Mouse (Mus musculus) heart, embryonic 14.5 days (tissue): ENCODE results near the gene Dnah7b. TPM values are rescaled to one million over a fixed set of nuclear protein-coding genes. Genes with fewer than 3 reads are reported as not detected.
"Not testable (repeated sequence)": the region's sequence is repeated elsewhere in the genome, so short reads cannot be mapped to it uniquely, and the experiment has no call there.

Experiments used
- ATAC-seq: fragments of 200-750 bp; cut with Nextera tagmentation; 2 replicates; pipeline ENCODE4 v1.8.0; 2017; ENCODE audit warnings: low read depth, moderate TSS enrichment; ENCODE audit not compliant: insufficient number of reproducible peaks, insufficient read depth, low FRiP score
- H3K27ac ChIP-seq, 2 experiments: fragments of 200-500 bp in 1 of 2; fragments of 300-500 bp in 1 of 2; sonication (generic) in 1 of 2; replicated peaks in 1 of 2; 2 replicates each; pipeline ENCODE4 v1.5.1; 2012 to 2014; ENCODE audit warnings: low read depth in 2 of 2, low read length in 2 of 2, control low read depth in 1 of 2, mild to moderate bottlenecking in 1 of 2, mixed read lengths in 1 of 2; ENCODE audit not compliant: control insufficient read depth in 1 of 2, insufficient read depth in 1 of 2
- H3K27me3 ChIP-seq: fragments of 300-500 bp; sonication (generic); 2 replicates; pipeline ENCODE4 v1.6.1; 2014; ENCODE audit warnings: mild to moderate bottlenecking, low read length, control low read depth; ENCODE audit not compliant: control insufficient read depth, insufficient read depth
- H3K36me3 ChIP-seq: fragments of 300-500 bp; sonication (generic); 2 replicates; pipeline ENCODE4 v1.6.1; 2014; ENCODE audit warnings: mild to moderate bottlenecking, control low read depth, low read length, mixed read lengths; ENCODE audit not compliant: control insufficient read depth, insufficient read depth
- H3K4me1 ChIP-seq, 2 experiments: fragments of 200-500 bp in 1 of 2; fragments of 300-500 bp in 1 of 2; sonication (generic) in 1 of 2; 2 replicates each; pipeline ENCODE4 v1.6.1; 2012 to 2014; ENCODE audit warnings: low read length in 2 of 2, control low read depth in 1 of 2, mixed read lengths in 1 of 2; ENCODE audit not compliant: control insufficient read depth in 2 of 2, insufficient read depth in 2 of 2
- H3K4me2 ChIP-seq: fragments of 300-500 bp; sonication (generic); 2 replicates; pipeline ENCODE4 v1.6.1; 2014; ENCODE audit warnings: mild to moderate bottlenecking, low read length
- H3K4me3 ChIP-seq, 2 experiments: fragments of 200-500 bp in 1 of 2; fragments of 300-500 bp in 1 of 2; sonication (generic) in 1 of 2; 2 replicates each; pipeline ENCODE4 v1.5.1; 2012 to 2014; ENCODE audit warnings: low read length in 2 of 2, mild to moderate bottlenecking in 2 of 2, control low read depth in 1 of 2, low read depth in 1 of 2, moderate library complexity in 1 of 2; ENCODE audit not compliant: control insufficient read depth in 1 of 2, insufficient read depth in 1 of 2
- H3K9ac ChIP-seq: fragments of 300-500 bp; sonication (generic); 2 replicates; pipeline ENCODE4 v1.6.1; 2014; ENCODE audit warnings: mild to moderate bottlenecking, low read length
- H3K9me3 ChIP-seq: fragments of 300-500 bp; sonication (generic); 2 replicates; pipeline ENCODE4 v1.6.1; 2016; ENCODE audit warnings: low read length, control low read depth; ENCODE audit not compliant: control insufficient read depth
- WGBS: fragments of 180-500 bp; shearing (Covaris S2); extraction: QIAGEN DNeasy Blood & Tissue Kit; methylation state at CpG from one replicate; pipeline ENCODE4 v1.1.7; 2014; 5-methylcytosine and 5-hydroxymethylcytosine counted together
- polyA plus RNA-seq: library from polyadenylated mRNA; unstranded; fragments of >200 nt; fragmentation: Nextera tagmentation; extraction: Ambion mirVana; gene quantifications from 2 replicates; pipeline ENCODE4 v1.2.1, GENCODE M21; 2014

Gene Dnah7b
- polyA plus RNA-seq, 1 experiment from 2014 or later: 1.8 TPM

DNA sequence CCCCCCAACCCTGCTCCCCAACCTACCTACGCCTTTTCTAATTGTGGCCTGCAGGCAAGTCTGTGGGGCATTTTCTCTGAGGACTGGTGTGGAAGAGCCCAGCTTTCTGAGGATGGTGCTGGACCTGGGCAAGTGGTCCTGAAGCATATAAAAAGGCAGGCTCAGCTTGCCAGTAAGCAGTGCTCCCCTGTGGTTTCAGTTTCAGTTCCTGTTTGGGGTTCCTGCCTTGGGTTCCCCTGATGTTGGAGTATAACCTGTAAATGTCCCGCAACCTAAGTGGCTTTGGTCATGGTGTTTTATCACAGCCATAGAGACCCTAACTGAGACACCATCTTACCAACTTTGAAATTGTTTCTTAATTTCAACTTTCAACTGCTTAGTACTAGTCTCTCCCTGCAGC is 11.8 kb downstream of the Dnah7b start:
- Histone ChIP-seq H3K27ac (no peak overlapping the region), H3K9me3 (no peaks in the 10 kb centered on the region), H3K9ac (no peak overlapping the region), H3K27me3 (no peaks in the 10 kb centered on the region), H3K36me3 (no peaks in the 10 kb centered on the region), H3K4me1 (no peaks in the 10 kb centered on the region), H3K4me2 (no peak overlapping the region), H3K4me3 (no peak overlapping the region)
- 84% methylated on average over 2 of the region's 2 CpGs for WGBS
- no peak for ATAC-seq

DNA sequence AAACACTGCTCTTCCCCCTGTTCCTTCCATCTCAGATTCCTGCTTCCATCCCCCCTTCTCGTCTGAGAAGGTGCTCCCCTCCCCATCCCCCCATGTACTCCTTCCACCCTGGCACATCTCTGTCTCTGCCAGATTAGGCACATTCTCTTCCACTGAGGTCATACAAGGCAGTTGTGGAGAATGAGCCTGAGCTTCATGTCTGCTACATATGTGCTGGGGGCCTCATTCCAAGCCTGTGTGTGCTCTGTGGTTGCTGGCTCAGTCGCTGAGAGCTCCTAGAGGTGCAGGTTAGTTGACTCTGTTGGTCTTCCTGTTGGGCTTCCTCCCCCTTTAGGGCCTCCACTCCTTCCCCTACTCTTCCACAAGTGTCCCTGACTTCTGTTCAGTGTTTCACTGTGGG is 34.4 kb downstream of the Dnah7b start:
- Histone ChIP-seq H3K4me2 (no peak overlapping the region), H3K4me3 (no peak overlapping the region), H3K27me3 (no peaks in the 10 kb centered on the region), H3K27ac (no peak overlapping the region), H3K36me3 (no peaks in the 10 kb centered on the region), H3K9ac (no peak overlapping the region), H3K4me1 (peaks cover 0 to 5% of the 10 kb centered on the region in 2 experiments; a peak in 2 of 4 replicates), H3K9me3 (no peaks in the 10 kb centered on the region)
- 22% methylated on average over 2 of the region's 2 CpGs for WGBS
- ATAC-seq: peak; percentile 43; the same call in 1 of the 2 replicates

- not testable (repeated sequence) for H3K36me3 ChIP-seq, H3K27me3 ChIP-seq, ATAC-seq, H3K9me3 ChIP-seq, H3K4me2 ChIP-seq, H3K4me1 ChIP-seq, H3K27ac ChIP-seq, H3K9ac ChIP-seq, H3K4me3 ChIP-seq
These were observed 46.5 kb downstream of the Dnah7b start for GRCm38 (mm10) chr1:46112606-46113005.

GRCm38 (mm10) chr1:46117179-46117578 is 51.1 kb downstream of the Dnah7b start:
- not testable (repeated sequence) for ATAC-seq, H3K9ac ChIP-seq, H3K36me3 ChIP-seq, H3K4me2 ChIP-seq, H3K4me1 ChIP-seq, H3K27ac ChIP-seq, H3K27me3 ChIP-seq, H3K4me3 ChIP-seq, H3K9me3 ChIP-seq
- 89% methylated on average over 2 of the region's 2 CpGs for WGBS

- H3K4me3 ChIP-seq: no peak overlapping the region
These were observed 61.9 kb downstream of the Dnah7b start for GRCm38 (mm10) chr1:46128058-46128457.

DNA sequence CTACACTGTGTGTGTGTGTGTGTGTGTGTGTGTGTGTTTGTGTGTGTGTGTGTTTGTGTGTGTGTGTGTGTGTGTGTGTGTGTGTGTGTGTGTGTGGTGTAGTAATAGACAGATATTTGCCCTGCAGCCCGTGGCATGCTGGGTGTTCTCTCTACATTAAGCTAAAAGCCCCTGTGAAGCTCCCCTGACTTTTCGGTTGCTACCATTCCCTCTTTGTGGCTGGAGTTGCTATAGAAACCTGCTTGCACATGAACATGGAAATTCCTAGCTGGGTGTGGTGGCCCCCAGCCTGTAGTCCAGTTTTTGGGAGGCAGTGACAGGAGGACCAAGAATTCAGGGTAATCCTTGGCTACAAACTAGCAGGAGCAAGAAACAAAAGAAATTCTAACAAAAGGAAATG is 130.7 kb downstream of the Dnah7b start:
- H3K4me1 ChIP-seq, H3K27me3 ChIP-seq, H3K9ac ChIP-seq, H3K27ac ChIP-seq, H3K9me3 ChIP-seq, ATAC-seq, H3K36me3 ChIP-seq, H3K4me2 ChIP-seq, H3K4me3 ChIP-seq: not testable (repeated sequence)
- 62% methylated on average over 2 of the region's 2 CpGs for WGBS

More at GRCm38 (mm10) chr1:46128058-46128457, 61.9 kb downstream of the Dnah7b start:
- Histone ChIP-seq H3K27me3 (no peaks in the 10 kb centered on the region), H3K36me3 (no peaks in the 10 kb centered on the region), H3K27ac (no peak overlapping the region), H3K4me2 (no peak overlapping the region), H3K4me1 (no peaks in the 10 kb centered on the region), H3K9ac (no peak overlapping the region), H3K9me3 (no peaks in the 10 kb centered on the region)
- no peak for ATAC-seq
- 59% methylated on average over 4 of the region's 4 CpGs for WGBS

- not testable (repeated sequence) for ATAC-seq, H3K9ac ChIP-seq, H3K9me3 ChIP-seq, H3K4me3 ChIP-seq, H3K4me1 ChIP-seq, H3K4me2 ChIP-seq, H3K27me3 ChIP-seq, H3K27ac ChIP-seq, H3K36me3 ChIP-seq
- 90% methylated on average over 9 of the region's 9 CpGs for WGBS
These were observed 135.1 kb downstream of the Dnah7b start for GRCm38 (mm10) chr1:46201169-46201568.

DNA sequence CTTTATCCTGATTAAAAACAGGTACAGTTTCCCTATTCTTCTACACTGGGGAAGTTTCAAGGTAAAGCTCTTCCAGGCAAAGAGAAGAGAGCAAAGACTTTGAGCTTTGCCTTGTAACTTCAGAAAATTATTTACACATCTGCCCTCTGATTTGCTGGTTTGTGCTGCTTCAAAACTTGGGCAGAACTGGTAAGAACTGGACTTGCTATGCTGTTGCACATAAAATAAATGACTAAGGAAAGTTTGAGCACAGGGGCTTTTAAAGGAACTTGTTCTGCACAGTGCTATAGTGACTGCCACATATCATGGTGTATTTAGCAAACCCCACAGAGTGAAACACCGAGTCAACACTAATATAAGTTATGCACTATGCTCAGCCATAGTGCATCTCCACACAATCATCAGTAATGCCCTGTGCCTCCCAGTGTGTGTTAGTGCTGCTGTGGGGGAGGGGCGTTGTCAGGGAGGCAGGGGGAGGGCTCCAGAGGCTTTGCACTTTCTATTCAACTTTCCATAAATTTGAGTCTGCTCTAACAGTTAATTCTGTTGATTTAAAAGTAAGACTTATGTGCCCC is 144.0 kb downstream of the Dnah7b start:
- 67% methylated on average over 2 of the region's 2 CpGs for WGBS
- not testable (repeated sequence) for ATAC-seq, H3K36me3 ChIP-seq, H3K9me3 ChIP-seq, H3K27ac ChIP-seq, H3K4me2 ChIP-seq, H3K4me1 ChIP-seq, H3K9ac ChIP-seq, H3K4me3 ChIP-seq, H3K27me3 ChIP-seq
